Mouse (Mus musculus) small intestine, adult 2 months (tissue): ENCODE measurements around the gene 1700125H20Rik.

Experiments
- CTCF ChIP-seq: fragments of 200-500 bp; IDR thresholded peaks from 2 replicates; pipeline ENCODE4 v1.5.1; 2012; ENCODE audit warnings: low read depth, mild to moderate bottlenecking, control low read depth, inconsistent platforms, low read length, moderate library complexity, mixed read lengths; ENCODE audit not compliant: insufficient replicate concordance, insufficient read length; ENCODE audit errors: extremely low read depth
- POLR2A ChIP-seq: fragments of 200-500 bp; IDR thresholded peaks from 2 replicates; pipeline ENCODE4 v1.6.1; 2012; ENCODE audit warnings: low read depth, mild to moderate bottlenecking, control low read depth, inconsistent platforms, low read length, moderate library complexity

- TF ChIP-seq CTCF (no peak), POLR2A (no peak)
These were observed 38.7 kb upstream of the 1700125H20Rik start for GRCm38 (mm10) chr11:85131542-85131941.
